Mouse (Mus musculus) inflammation-experienced regulatory T-cells (primary cell): ENCODE data around the gene Slxl1. TPM values are rescaled to one million over a fixed set of nuclear protein-coding genes. Genes with fewer than 3 reads are reported as not detected.

Source experiments
- polyA plus RNA-seq, 2 experiments: library from polyadenylated mRNA; unstranded; fragments of 100-300 nt; shearing (Covaris generic); gene quantifications; one replicate each; pipeline ENCODE4 v1.2.1; 2017

Gene Slxl1
- not detected for polyA plus RNA-seq

DNA sequence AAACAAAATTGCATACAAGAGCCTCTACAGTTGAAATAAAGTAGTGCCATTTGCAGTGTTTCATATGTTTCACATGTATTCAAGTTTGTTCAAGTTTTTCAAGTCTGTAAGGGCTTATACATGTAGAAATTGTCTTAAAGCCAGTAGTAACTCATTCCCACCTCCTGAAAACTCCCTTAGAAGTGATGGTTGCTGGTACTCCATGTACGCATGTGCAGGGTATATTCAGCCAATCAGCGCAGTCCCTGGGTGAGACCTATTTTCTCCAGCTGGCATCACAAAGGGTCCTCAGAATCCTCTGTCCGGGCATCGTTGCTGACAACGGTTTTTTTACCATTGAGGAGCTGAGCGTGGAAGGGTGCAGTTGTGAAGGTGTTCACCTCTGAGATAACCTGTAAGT is at the start of gene Slxl1:
Gene Slxl1 (plus strand): TSS at position 301 of the 400 bp plus-strand sequence.

